Mouse (Mus musculus) megakaryocyte, embryonic 14.5 days (primary cell): Measurements from ENCODE around the gene Wdr95.

ENCODE experiments used
- FLI1 ChIP-seq: IDR thresholded peaks from 2 replicates; pipeline ENCODE4 v1.6.1; 2012; ENCODE audit warnings: low read length, inconsistent platforms, mixed read lengths
- GATA1 ChIP-seq: IDR thresholded peaks from 3 replicates; pipeline ENCODE4 v1.6.1; 2012; ENCODE audit warnings: mixed read lengths, low read length, inconsistent platforms, borderline replicate concordance

DNA sequence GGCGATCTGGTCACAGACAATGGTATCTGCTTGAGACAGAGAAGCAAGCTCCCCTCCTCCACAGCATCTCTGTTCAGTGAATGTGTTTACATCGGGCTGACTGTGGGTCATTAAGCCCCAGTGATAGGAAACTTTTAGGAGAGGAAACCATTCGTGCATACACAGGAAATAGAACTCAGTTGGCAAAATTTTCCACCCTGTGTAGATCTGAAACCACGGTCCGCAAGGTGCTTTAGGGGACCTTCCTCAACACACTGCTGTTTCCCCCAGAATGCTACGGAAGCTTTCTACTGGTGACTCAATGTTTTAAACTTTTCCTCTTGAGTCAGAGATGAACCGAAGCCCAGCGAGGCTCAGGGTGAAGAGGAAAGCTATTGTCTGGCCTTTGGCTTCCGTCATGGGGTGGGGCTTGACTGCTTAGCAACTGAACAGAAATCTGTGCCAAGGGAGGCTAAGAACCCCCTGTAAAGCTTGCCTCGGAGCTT, 2.0 kb upstream of the Wdr95 start:
- no peak for TF ChIP-seq GATA1
- TF ChIP-seq FLI1 = no peak
